Mouse (Mus musculus) E14TG2a.4 (cell line): ENCODE results near the gene Dbi.

Experiments
- CTCF ChIP-seq: conservative IDR thresholded peaks from 2 replicates; pipeline ENCODE4 v1.5.1; 2014; ENCODE audit warnings: low read length
- NANOG ChIP-seq: IDR thresholded peaks from 2 replicates; pipeline ENCODE4 v1.6.1; 2014; ENCODE audit warnings: borderline replicate concordance, low read length, mixed read lengths
- POU5F1 ChIP-seq: IDR thresholded peaks from 2 replicates; pipeline ENCODE4 v1.6.1; 2014; ENCODE audit warnings: low read length, borderline replicate concordance

DNA sequence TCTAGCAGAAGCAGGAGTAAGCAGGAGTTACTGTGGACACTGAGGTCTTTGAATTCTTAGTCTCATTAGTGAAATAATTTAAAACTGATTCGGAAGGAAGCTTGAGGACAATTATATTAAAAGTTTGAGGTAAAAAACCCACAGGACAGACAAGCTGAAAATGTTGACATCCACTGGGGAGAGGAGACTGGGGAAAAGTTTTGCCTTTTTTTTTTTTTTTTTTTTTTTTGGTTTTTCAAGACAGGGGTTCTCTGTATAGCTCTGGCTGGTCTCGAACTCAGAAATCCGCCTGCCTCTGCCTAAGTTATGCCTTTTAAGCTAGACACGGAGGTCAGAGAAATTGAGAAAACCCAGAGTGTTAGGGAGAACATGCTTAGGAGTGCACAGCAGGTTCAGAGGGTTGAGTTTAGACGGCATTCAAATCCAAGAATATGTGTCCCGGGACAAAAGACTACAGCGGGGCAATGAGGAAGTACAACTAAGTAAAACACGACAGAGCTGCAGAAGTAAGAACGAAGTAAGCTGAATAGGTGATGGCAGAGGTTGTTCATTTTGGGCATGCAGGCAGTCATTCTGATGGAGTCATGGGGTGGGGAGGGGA is 1.2 kb upstream of the Dbi start:
- TF ChIP-seq CTCF = no peak
- no peak for TF ChIP-seq NANOG
- TF ChIP-seq POU5F1 = no peak
